Mouse (Mus musculus) erythroblast, embryonic 14.5 days (primary cell): Measurements from ENCODE around the gene Vcpkmt. TPM values are rescaled to one million over a fixed set of nuclear protein-coding genes. Genes with fewer than 3 reads are reported as not detected.
"Not testable (repeated sequence)": the region's sequence is repeated elsewhere in the genome, so short reads cannot be mapped to it uniquely, and the experiment has no call there.

Source experiments
- H3K27me3 ChIP-seq: 2 replicates; pipeline ENCODE4 v1.6.1; 2012; ENCODE audit warnings: inconsistent platforms; ENCODE audit not compliant: control insufficient read depth
- H3K36me3 ChIP-seq: 2 replicates; pipeline ENCODE4 v1.6.1; 2012; ENCODE audit warnings: mild to moderate bottlenecking, inconsistent platforms; ENCODE audit not compliant: control insufficient read depth
- H3K4me1 ChIP-seq: 2 replicates; pipeline ENCODE4 v1.6.1; 2012; ENCODE audit warnings: inconsistent platforms; ENCODE audit not compliant: control insufficient read depth
- H3K4me3 ChIP-seq: replicated peaks from 2 replicates; pipeline ENCODE3; 2012; ENCODE audit warnings: moderate library complexity, mild to moderate bottlenecking, inconsistent platforms
- H3K9me3 ChIP-seq: 2 replicates; pipeline ENCODE4 v1.6.1; 2012; ENCODE audit warnings: low read length, inconsistent platforms, mixed read lengths; ENCODE audit not compliant: control insufficient read depth
- GATA1 ChIP-seq: IDR thresholded peaks from 2 replicates; pipeline ENCODE4 v1.6.1; 2012; ENCODE audit warnings: low read length, inconsistent platforms, mixed read lengths
- TAL1 ChIP-seq: IDR thresholded peaks from 3 replicates; pipeline ENCODE4 v1.6.1; 2012; ENCODE audit warnings: low read length, inconsistent platforms, mixed read lengths
- polyA plus RNA-seq: library from polyadenylated mRNA; stranded (reverse); fragments of >175 nt; gene quantifications from 2 replicates; pipeline ENCODE4 v1.2.3, GENCODE M21; 2012

The Vcpkmt gene
- polyA plus RNA-seq, 1 experiment = 0.31 TPM

DNA sequence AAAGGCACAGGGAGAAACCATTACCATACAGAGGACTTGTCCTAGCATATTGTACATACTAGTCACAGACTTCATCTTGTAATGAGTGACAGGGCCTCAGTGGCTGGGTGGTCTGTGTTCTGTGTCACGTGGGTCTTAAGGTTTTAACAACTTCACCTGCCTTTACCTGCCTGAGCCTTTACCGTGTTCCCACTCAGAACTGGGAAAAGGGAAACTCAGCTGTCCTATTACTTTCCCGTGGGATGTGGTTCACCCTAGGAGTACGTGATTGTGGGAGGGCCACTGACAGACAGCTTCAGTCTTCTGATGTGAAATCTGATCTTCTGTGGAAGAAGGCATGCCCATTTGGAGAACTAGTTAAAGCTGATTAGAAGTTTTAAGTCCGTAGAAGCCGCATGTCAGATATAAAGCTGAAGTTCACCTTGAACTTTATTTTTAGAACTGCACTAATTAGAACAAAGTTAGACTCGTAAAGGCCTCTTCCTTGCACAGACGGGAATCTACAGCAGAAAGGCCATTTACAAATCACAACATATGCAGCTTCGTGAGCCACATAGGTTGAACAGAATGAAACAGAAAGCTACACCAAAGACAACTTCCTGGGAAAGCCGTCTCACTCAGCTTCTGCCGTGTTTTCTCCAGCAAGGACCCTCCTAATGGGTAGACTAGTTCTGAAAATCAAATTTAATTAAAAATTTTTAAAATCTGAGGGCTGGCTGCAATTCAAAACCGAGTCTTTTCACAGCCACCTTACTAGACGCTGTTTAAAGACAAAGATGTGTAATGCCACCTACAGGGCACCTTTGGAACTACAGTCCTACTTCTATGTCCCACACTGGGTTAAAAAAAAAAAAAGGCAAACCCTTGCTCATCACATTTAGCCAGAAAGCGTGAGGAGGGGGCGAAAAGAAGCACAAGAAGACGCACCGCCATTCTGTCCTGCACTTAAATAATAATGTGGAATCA, 8.6 kb downstream of the Vcpkmt start:
- Histone ChIP-seq H3K9me3 (no peaks in the 10 kb centered on the region; the same call in 1 of the 2 replicates), H3K4me3 (no peak overlapping the region), H3K4me1 (peaks cover 2% of the 10 kb centered on the region), H3K36me3 (peaks cover 41% of the 10 kb centered on the region), H3K27me3 (no peaks in the 10 kb centered on the region)
- TF ChIP-seq TAL1 (no peak), GATA1 (no peak)

DNA sequence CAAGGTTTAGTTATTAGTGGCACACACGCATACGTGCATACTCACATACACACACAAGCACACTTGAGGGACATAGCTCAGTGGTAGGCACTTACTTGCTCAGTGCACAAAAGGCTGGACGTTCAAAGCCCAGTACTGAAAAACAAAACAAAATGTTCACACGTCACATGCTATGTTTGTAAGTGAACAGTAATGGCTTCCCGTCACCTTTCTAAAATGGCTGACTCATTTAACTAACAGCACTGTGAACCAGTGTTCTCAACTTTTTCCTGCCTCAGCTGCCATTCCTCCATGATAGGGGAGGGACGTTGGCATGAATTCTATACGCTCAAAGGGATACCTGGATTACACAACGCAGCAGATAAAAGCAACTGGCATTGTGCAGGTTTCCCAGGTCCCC, 9.6 kb downstream of the Vcpkmt start:
- Histone ChIP-seq H3K9me3 (no peaks in the 10 kb centered on the region; the same call in 1 of the 2 replicates), H3K4me3 (no peak overlapping the region), H3K4me1 (peaks cover 4% of the 10 kb centered on the region), H3K27me3 (no peaks in the 10 kb centered on the region), H3K36me3 (peaks cover 32% of the 10 kb centered on the region)
- no peak for TF ChIP-seq TAL1
- no peak for TF ChIP-seq GATA1

DNA sequence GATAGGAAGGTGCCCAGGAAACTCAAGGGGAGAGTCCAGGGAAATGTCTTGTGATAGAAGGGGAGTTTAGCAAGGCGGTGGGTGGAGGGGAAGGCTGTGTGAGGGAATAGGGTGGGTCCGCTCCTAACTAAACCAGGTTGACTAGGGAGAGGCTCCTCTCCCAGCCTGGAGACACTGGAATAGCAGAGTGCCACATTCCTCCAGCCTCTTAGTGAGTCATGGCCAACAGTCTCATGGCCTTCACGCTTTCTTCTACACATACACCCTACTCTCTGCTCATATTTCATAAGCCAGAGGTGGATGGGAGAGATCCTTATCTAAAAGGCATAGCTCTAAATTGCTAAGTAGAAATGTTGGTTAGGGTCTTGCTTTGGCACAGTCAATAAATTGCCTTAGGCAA, 12.9 kb downstream of the Vcpkmt start:
- peaks cover 5% of the 10 kb centered on the region for H3K4me1 ChIP-seq
- TF ChIP-seq GATA1 (no peak), TAL1 (no peak)
- H3K9me3 ChIP-seq = no peaks in the 10 kb centered on the region; the same call in 1 of the 2 replicates
- no peaks in the 10 kb centered on the region for H3K27me3 ChIP-seq
- peaks cover 3% of the 10 kb centered on the region for H3K36me3 ChIP-seq
- H3K4me3 ChIP-seq = no peak overlapping the region

DNA sequence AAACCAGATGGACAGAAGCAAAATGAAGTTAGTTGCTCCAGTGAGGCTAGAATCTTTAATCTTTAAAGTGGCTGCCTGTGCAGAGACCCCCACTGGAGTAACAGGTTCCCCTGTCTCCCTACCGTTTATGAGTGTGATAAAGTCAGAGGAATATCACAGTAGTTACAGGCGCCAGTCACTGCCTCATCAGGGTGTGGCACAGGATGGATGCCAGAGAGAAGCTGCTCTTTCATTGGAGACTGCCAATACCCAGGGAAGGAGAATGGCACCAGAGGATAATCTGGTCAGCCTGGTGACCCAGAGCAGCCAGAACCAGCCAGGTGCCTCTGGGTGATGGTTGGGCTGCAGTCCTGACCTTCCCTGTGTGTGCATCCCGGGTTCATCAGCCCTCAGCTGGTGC, 14.6 kb downstream of the Vcpkmt start:
- Histone ChIP-seq H3K36me3 (peaks cover 2% of the 10 kb centered on the region), H3K4me3 (no peak overlapping the region), H3K27me3 (no peaks in the 10 kb centered on the region), H3K9me3 (no peaks in the 10 kb centered on the region; the same call in 1 of the 2 replicates), H3K4me1 (peaks cover 3% of the 10 kb centered on the region; the same call in 1 of the 2 replicates)
- TF ChIP-seq TAL1 (no peak), GATA1 (no peak)

DNA sequence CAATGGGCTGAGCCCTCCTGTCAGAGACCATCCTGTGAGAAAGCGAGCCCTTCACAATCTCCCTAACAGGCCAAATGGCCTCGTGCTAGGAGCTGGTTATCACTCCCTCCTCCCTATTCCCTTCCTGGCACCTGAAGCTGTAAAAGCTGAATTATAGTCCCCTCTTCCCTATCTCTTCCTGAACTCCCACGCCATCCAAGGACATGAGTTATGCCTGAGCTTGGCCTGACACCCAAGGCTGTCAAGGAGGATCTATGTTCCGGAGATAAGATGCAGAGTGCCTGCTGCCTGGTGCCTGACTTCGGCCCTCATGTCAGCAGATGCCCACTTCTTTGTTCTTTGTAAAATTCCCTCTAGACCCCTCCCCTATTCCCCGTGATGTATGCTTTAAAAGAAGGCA, 21.8 kb downstream of the Vcpkmt start:
- not testable (repeated sequence) for H3K36me3 ChIP-seq, H3K4me1 ChIP-seq, H3K27me3 ChIP-seq, H3K9me3 ChIP-seq, H3K4me3 ChIP-seq

DNA sequence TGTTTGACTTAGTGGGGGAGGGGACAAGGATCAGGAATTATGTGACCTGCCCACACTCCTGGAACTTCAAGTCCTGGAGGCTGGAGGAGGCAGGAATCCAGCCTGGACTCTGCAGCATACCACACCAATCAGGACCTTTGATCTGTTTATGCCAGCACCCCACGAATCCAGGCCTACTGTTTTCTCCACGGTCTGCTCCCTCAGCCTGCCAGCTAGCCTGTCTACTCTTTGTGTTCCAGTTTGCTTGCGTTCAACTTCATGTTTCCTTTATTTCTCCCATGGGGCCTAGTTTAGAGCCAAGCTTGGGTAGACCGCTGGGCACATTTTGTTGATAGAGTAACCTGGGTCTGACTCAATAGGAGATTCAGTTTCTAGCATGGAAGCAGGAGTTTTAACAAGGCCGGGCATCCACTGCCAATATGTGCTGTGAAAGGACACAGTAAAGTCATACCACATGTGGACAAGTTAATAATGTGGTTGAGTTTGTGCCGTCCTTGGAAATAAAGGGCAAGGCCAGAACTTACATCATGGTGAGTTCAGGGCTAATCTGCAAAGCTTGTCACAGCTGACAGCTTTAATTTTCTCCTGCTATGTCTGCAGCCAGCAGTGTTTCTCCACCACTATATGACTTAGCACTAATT, 26.5 kb downstream of the Vcpkmt start:
- Histone ChIP-seq H3K27me3 (no peaks in the 10 kb centered on the region), H3K4me1 (no peaks in the 10 kb centered on the region), H3K36me3 (no peaks in the 10 kb centered on the region), H3K9me3 (no peaks in the 10 kb centered on the region), H3K4me3 (no peak overlapping the region)
- TF ChIP-seq TAL1 = no peak

DNA sequence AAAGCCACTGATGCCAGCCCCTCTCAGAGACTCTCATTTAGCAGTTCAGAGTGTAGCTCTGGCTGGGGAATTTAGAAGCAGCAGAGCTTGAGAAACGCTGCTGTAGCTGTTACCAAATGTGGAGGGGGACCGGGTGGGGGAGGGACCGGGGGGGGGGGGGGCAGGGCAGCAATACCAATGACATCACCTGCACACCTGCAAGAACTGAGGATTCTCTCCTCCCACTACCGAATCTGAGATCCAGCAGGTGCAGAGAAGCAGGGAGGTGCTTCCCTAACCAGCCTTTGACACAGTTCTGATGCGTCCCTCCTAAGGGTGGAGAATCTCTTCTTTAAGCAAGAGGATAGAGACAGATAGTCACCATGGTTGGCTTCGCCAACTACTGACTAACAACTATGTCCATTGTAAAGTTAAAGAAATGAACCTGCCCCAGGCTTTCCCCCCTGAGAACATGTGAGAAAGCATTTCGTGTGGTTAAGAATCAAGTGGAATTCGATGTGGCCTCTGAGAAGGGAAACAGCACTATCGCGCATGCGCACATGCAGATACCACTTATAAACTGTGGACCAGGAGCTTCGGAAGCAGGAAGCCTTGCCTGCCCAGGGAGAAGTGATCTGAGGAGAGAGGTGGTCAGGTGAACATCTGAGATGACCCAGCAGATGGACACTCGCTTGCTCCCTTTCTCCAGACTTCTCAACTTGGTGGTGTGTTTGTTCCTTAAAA, 37.2 kb downstream of the Vcpkmt start:
- no peaks in the 10 kb centered on the region for H3K9me3 ChIP-seq
- no peaks in the 10 kb centered on the region for H3K36me3 ChIP-seq
- no peak overlapping the region for H3K4me3 ChIP-seq
- H3K4me1 ChIP-seq = no peaks in the 10 kb centered on the region; the same call in 1 of the 2 replicates
- TF ChIP-seq TAL1 (no peak), GATA1 (no peak)
- H3K27me3 ChIP-seq = no peaks in the 10 kb centered on the region

DNA sequence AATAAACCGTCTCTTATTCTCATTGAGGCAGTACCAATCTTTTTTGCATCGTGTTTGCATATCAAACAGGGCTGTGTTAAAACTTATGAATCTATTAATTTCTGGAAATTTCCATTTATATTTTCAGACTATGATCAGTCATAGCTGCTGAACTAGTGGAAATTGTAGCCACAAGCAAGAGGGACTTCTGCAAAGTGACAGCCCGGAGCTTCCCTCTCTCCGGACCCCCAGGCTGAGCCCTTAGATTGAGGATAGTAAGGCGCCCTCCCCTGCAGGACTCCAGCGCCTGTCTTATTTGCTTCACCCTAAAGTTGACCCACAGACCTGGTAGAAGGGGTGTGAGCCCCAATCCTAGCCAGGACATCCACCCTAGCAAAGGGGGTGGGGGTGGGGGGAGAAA, 37.8 kb downstream of the Vcpkmt start:
- Histone ChIP-seq H3K36me3 (no peaks in the 10 kb centered on the region), H3K4me1 (no peaks in the 10 kb centered on the region; the same call in 1 of the 2 replicates), H3K4me3 (no peak overlapping the region), H3K27me3 (no peaks in the 10 kb centered on the region), H3K9me3 (no peaks in the 10 kb centered on the region)
- TF ChIP-seq TAL1 (no peak), GATA1 (no peak)

DNA sequence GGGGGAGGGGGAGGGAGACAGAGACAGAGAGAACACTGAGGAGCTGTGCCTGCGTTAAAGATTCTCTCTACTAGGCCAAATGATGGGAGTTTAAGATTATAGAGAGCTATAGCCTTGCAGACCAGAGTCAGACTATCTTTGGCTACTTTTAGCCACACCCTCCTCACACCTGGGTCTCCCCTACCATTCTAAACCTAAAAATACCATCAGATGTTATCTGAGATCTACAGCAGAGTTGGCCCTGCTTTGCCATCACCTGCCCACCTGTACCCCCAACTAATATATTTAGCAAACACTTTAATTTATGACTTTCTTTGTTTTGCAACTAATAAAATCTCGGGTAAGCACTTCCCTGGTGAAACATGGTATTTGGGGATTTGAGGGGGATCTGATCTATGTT, 38.3 kb downstream of the Vcpkmt start:
- H3K36me3 ChIP-seq = no peaks in the 10 kb centered on the region
- H3K4me1 ChIP-seq = no peaks in the 10 kb centered on the region; the same call in 1 of the 2 replicates
- H3K27me3 ChIP-seq = no peaks in the 10 kb centered on the region
- no peaks in the 10 kb centered on the region for H3K9me3 ChIP-seq
- no peak overlapping the region for H3K4me3 ChIP-seq
- no peak for TF ChIP-seq TAL1
- TF ChIP-seq GATA1 = no peak
